Mouse (Mus musculus): ENCODE data around the gene Thra.

Thra gene

DNA sequence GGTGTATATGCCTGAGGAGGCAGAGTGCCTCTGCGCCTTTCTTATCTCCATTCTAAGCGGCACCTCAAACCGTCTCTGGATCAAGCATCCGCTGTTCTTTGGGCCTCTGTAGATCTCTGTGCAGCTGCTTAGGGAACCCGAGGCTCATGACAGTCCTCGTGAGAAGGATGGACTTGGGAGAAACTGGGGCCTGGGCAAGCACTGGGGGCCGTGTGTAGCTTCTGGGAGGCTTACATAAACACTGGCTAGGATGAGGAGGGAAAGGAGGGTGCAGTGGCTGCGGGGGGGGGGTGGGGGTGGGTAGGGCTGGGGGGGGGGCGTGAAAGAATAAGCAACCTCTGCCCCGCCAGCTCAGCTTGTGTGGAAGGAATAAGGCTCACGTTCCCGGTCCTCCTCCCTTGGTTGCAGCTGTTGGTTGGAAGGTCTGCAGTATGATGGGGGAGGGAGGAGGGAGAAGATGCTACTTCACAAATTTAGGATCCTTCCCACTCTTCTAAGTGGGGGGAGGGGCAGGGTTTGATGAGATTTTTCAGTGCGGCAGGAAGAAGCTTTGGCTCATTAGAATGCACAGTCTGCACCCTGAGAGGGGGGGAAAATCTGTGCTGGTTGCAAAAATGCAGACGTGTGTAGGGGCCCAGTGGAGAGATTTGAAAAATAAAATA, 41.5 kb downstream of the Thra start:
- DNase-seq: peak; percentile 88

DNA sequence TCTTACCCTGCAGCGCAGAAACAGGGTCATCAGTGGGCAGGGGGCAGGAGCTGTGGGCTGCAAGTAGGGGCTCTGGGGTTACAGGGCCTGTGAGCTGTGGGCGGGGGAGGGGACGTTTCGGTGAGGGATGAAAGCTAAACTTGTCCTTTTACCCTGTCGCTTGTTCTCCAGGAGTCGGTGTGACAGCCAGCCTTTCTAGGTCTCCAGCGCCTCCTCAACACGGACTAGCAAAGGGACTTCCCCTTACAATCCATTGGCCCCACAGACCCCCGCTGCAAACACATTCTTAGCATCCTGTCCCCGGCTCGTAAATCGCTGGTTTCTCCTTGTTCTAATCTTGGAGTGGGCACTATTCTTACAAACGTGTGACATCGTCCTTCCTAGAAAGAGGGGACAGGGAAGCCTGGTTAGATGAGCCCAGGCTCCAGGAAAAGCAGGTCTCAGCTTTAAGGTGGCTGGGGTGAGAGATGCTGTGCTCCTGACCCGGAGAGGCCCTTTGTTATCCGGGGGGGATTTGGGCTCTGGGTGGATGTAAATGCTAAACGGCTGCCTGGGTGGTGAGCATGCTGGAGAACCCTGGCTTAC, 42.3 kb downstream of the Thra start:
- DNase-seq: peak; percentile 76

DNA sequence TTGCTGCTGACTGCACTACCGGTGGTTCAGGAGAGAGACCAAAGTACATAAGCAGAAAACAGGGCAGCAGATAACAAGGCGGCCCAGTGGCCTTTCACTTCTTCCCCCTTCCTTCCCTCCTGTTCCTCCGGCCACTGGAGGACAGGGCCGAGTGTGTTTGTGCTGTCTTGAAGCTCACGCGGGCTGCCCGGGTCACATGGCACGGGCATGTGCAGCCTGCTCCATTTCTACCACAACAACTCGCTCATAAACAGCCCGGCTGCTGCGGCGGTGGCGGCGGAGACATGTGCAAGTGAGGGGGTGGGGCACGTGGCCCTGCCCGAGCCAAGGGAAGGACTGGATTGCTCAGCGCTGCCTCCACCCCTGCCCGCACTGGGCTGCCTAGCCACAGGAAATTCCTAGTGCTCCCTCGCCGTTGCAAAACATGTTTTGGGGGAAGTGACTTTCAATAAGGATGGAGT, 42.8 kb downstream of the Thra start:
- DNase-seq: peak; percentile 98

DNA sequence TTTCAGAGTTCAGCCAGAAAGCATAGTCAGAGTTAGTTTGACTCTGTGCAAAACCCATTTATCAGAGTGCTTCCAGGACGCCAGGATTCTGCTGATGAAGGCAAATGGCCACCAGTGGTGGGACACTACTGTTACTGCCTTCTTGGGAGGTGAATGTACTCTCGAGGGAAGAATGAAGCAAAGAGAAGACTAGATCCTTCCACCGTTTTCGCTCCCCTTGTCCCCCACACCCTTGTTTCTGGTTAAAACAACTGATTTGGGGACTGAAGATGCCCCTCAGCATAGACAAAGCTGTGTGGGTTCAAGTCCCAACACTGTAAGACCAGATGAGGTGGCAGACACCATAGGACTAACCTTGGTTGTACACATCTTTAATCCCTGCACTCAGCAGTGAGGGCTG, 43.7 kb downstream of the Thra start:
- DNase-seq: no peak

DNA sequence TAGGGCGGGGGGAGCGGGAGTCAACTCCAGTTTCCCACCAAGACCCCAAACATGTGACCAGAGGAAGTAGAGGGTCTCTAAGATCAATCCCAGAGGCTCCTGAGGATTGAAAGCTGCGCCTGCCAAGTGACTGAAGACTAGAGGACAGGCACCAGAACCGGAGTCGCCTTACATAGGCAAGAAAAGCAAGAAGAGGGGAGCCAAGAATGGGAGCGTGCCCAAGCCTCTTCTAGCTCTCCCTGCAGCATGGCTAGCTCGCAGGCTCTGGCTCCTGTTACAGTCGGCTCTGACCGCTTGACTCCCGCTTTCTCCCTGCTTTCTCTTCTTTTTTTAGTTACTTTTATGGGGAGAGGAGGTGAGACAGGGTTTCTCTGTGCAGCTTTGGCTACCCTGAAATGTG, 44.8 kb downstream of the Thra start:
- DNase-seq: peak; percentile 57

DNA sequence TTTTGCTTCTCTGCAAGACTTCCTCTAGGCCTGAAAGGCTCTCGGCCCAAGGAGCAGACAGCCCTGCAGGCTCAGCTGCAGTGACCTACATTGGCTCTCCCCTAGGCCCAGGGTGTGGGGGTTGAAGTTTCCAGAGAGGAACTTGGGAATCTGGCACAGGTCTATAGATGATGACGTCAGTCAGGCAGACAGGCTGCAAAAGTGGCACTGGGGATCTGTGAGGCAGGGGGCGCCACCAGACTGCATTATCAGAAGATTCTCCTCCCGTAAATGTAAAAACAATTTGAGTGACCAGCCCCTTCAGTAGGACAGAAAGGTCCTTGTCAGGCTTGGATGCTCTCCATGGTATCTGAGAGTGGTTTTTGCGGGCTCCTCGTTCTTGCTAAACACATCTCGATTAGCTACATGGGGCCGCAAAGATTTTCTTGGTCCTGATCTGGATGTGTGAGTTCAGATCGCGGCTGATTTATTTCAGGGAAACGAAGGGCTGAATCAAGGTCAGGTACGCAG, 45.4 kb downstream of the Thra start:
- DNase-seq: peak; percentile 95

DNA sequence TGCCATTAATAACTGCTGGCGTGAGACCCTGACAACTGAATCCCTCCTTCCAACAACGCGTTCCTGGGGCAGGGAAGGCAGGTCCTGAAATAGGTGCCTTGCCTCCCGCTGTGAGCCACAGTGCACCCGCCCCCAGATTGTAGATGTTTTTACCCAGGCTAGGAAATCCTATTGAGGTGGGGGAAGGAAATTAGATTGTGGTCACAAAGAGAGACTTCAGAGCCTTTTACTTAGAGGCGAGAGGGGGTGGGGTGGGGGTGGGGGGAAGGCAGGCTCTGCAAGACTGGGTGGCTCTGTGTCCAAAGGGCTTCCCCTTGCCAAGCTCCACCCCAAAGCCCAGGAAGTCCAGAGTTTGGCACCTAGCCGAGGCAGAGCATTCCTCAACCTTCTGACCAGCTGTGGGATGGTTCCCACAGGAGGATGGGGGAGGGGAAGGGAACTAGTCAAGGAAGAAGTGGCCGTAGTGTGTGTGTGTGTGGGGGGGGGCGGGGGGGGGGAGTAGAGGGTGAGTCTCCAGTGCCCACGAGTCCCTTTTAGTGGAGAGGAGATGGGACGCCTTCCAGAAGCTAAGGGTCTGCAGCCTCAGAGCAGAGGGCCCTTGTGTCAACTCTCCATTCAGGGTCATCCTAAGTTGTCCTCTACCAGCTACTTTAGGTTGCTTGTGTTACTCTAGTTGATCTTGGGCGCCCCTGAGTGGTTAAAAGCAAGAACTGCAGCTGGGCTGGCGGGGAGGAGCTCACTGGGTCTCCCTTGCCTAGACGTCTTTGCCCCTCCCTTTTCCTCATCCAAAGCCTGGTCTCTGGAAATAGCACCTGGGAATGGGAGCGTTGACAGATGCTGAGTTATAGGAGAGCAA, 46.1 kb downstream of the Thra start:
- peak; percentile 99 for DNase-seq

DNA sequence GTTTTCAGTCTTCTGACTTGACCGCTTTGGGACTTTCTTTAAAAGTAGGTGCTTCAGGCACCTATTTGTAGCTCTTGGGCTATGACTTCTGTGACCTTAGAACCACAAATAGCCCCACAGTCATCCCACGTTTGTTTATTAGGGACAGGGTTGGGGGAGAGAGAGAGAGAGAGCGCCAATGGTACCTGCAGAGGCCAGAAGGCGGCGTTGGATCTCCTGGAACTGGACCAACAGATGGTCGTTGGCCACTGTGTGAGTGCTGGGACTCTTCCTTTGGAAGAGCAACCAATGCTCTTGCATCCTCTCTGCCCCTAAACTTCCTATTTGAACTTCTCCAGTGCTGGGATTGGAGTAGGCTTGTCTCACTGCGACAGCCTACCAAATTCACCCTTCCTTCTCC, 46.8 kb downstream of the Thra start:
- DNase-seq: no peak

DNA sequence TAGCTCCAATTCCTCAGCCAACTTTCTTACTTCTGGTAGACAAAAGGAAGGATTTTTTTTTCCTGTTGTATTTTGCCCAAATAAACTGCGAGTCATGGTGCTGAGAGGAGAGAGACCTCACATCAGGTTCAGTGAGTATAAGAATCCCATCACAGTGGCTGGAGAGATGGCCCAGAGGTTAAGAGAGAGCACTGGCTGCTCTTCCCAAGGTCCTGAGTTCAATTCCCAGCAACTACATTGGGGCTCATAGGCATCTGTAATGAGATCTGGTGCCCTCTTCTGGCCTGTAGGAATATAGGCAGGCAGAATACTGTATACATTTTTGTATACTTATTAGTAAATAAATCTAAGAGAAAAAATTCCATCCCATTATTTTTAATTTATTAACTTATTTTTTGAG, 47.3 kb downstream of the Thra start:
- no peak for DNase-seq

DNA sequence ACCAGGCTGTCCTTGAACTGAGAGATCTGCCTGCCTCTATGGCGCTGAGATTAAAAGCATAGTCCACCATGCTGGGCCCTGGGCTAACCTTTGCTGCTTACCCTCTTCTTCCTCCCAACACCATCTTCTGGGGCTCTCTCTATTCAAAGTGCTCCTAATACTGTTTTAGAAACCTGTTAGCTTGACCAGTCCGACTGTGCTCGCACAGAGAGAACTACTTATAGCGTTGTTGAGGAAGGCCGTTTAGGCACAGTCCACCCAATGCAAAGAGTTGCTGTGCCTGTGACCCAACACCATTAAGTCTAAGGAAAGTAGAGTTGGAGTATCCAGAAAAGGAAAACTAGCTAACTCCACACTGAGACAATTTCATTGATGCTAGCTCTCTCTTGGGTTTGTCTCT, 47.7 kb downstream of the Thra start:
- DNase-seq: no peak

DNA sequence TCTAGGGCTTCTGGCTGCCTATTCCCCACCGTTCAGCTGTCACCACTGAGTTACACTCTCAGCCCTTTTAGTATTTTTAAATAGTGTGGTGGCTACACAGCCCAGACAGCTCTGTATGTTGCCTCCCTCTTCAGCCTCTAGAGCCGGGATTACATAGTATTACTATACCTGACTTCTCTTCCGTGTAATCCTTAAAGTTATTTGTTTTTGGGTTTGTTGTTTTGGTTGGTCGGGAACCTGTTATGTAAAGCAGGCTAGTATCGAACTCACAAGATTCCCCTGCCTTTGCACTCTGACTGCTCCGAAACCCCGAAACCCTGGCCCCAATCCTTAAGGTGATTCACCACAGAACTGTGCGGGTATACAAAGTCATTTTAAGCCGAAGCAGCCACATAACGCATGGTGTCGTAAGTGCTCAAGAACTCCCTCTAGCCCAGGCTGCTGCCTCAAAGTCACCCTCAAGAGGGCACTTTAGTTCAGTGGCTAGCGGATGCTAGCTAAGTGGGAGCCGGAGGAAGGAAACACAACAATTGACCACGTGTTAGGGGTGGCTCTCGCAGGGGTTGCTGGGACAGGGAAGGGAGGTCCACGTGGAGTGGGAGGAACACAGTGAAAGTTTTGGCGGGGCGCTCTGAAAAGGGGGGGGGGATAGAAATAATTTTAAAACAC, 48.2 kb downstream of the Thra start:
- DNase-seq: peak; percentile 97

DNA sequence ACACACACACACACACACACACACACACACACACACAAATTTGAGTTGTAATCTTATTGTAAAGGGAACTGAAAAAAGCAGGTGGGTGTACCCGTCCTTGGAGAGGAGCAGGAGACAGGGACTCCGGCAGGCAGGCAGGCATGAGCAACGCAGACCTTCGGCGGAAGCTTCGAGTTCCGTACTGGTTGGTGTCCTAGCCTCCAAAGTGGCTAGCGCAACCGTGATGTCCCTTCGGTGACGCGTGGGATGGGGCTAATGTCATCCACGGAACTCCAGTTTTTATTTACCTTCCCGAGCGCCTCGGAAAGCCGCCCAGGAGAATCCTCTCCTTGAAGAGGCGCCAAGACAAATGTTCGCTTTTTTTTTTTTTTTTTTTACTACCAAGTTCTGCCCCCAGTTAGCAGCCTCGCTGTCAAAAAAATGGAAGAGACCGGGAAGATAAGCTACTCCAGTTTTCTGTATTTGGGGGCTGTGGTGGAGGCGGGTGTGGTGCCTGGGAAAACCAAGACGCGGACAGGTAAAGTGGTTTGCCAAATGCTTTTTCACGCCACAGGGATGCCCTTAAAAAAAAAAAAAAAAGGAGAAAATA, 48.9 kb downstream of the Thra start:
- DNase-seq: no peak

DNA sequence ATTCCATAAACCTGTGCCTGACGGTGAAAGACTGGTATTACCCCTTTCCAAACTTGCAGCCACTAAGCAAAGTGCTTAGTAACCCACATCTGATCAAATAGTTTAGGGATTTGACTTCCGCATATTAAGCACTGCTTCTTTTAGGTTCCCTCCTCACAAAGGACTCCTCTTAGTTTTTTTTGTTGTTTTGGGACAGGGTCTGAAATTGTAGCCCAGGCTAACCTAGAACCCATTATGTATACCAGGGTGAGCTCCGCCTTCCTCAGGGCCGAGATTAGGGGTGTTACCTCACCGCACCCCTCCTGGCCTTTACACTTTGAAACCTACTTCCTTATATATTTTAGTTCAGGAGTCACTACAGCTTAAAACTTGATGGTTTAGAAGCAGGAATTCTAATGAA, 49.4 kb downstream of the Thra start:
- no peak for DNase-seq

DNA sequence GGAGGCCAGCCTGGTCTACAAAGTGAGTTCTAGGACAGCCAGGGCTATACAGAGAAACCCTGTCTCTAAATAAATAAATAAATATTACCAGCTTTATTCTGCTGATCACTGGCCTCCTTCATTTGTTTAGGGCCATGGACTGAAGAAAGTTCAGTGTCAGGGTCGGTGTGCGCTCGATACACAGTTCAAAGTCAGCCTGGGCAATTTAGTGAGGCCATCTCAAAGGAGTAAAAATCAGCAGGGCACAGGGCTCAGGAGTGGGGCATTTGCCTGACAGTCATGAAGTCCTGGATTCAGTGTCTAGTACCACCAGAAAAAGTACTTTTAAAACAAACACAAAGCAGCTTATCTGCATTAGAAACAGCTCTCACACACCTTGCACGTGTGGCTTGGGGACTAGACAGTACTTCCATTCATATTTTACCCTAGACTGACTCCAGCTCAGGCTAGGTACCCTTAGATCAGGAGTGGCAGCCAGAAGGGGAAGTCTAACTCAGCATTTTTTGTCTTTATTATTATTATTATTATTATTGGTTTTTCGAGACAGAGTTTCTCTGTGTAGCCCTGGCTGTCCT, 50.3 kb downstream of the Thra start:
- DNase-seq: no peak

DNA sequence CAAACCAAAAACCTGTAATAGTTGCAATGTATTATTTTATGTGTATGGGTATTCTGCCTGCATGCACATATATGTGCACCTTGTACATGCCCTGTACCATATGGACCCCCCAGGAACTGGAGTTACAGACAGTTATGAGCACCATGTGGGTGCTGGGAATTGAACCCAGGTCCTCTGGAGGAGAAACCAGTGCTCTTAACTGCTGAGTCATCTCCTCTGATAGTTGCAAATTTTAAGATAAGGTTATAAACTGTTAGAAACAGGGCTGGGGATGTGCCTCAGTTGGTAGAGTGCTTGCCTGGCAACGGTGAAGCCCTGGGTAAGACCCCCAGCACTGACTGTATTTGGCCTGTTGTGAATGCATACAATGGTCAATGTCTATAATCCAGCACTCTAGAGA, 51.0 kb downstream of the Thra start:
- no peak for DNase-seq

DNA sequence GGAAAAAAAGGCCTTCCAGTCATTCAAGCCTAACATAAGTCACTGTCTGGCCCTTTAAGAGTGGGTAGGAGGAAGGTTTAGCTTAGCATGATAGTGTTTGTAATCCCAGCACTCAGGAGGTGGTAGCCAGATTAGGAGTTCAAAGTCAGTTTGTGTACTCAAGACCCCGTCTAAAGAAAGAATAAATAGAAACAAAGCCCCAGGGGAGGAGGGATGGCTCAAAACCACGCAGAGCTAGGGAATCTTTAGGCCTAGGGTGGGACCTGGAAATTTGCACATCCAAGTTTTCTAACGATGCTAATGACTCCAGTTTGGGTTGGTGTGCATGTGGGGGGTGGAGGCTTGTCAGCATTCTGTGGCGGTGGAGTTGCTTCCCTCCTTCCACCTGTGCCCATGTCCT, 51.6 kb downstream of the Thra start:
- DNase-seq: no peak

DNA sequence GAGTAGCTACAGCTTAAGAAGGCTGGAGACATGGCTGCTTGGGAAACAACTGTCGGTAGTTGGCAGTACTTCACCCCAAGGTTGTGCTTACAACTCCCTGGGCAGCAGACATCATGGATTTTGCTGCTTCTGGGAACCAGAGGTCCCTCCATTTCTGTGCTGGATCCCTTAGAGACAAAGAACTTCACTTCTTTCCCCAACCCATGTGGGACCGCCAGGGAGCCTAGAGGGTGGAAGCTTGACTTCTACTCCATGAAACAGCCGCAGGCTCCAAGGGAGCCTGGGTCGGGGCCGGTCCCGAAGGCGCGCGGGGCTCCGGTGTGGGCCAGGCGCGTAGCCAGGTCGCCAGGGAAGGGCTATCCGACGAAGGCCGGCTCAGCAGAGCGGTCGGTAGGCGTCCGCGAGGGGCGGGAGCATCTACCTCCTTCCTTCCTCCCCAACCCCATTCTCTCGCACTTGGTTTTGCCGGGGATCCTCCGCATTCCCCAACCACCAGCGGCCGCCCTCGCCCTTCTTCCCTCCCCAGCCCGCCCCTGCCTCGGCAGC, 54.1 kb downstream of the Thra start:
- DNase-seq: peak; percentile 87

DNA sequence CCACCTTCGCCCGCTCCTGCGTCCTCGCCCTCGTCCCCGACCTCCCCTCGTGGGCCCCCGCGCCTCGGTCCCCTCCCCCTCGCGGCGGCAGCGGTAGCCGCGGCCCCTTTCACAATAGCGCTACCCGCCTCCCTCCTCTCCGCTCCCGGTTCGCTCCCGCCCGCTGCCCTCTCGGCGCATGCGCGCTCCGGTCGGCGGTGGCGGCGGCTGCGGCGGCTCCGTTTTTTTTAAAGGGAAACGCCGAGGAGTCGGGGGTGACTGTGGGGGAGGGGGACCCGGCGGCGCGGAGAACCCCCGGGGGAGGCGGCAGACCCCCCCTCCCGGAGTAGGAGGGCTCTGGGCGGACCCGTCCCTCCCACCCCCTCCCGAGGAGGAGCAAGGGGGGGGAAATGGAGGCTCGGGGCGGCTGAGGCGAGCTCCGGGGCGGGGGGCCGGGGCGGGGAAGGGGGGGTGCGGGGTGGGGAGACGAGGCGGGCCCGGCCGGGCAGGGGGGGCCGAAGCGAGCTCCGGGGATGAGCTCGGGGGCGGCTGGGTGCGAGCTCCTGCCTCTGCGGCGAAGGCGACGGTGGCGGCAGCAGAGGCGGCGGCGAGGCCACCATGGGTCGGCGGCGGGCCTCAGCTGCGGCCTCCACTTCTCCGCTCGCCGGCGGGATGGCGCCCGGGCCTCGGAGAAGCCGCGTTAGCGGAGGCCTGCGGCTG, 54.7 kb downstream of the Thra start, which contains the start of gene Msl1:
Gene Msl1, plus strand, starts transcription at position 502 of the 699 bp plus-strand sequence.
- DNase-seq: peak; percentile 92

DNA sequence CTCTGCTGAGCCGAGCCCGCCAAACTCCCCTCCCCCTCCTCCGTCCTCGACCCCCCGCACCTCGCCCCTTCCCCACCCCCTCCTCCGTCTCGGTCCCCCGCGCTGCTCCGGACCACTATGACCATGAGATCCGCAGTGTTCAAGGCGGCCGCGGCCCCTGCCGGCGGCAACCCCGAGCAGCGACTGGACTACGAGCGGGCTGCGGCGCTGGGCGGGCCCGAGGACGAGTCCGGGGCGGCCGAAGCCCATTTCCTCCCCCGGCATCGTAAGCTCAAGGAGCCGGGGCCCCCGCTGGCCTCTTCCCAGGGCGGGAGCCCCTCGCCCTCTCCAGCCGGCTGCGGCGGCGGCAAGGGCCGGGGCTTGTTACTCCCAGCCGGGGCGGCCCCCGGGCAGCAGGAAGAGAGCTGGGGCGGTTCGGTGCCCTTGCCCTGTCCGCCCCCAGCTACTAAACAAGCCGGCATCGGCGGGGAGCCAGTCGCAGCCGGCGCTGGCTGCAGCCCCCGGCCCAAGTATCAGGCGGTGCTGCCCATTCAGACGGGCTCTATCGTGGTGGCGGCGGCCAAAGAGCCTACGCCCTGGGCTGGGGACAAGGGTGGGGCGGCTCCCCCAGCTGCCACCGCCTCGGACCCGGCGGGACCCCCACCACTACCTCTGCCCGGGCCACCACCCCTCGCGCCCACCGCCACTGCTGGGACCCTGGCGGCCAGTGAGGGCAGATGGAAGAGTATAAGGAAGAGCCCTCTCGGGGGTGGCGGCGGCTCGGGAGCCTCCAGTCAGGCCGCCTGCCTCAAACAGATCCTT, 55.5 kb downstream of the Thra start:
- DNase-seq: peak; percentile 70

DNA sequence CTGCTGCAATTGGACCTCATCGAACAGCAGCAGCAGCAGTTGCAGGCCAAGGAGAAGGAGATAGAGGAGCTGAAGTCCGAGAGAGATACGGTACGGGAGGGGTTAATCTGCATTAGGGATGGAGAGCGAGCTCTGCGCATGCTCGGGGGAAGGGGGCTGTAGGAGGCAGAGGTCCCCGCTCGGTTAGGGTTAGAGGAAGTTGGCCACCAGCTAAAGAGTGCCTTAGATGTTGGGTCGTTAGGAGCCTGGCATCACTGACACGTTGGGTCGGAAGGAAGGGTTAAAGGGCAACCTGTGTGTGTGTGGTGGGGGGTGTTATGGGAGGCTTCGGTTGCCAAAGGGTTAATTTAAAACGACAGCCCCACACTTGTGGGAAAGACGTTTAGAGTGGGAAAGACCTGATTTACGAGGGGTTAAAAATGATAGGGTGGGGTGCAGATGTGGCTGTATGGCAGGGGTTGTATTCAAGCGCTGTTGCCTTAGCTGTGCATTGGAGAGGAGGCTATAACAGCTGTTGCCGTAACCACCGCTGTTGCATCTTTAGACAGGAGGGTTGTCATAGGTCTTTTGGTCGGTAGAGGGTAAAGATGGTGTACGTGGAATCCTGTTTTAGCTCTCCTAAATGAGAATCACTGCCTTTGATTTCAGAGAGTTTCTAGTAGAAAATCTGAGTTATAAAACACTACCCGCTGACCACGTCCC, 56.2 kb downstream of the Thra start:
- peak; percentile 80 for DNase-seq
